Mouse (Mus musculus): Measurements from ENCODE around the gene Sirt3. TPM values are rescaled to one million over a fixed set of nuclear protein-coding genes. Genes with fewer than 3 reads are reported as not detected.

Gene Sirt3
- total RNA-seq (2023; ENCODE audit: inconsistent age), result 9.4 to 10.6 TPM (median 9.8 TPM) in 4 replicates

GRCm38 (mm10) chr7:140881696-140882468, at the start of gene Sirt3, which contains the start of gene Psmd13:
TSS of gene Sirt3 (minus strand) at chr7:140882309.
TSS of gene Psmd13 (plus strand) at chr7:140881968.

GRCm38 (mm10) chr7:140920418-140921029, 38.4 kb upstream of the Sirt3 start, which contains the start of gene Nlrp6:
TSS of gene Nlrp6 (plus strand) at chr7:140920902.

GRCm38 (mm10) chr7:140900220-140900619, 18.1 kb upstream of the Sirt3 start, which contains the start of gene Cox8b:
TSS of gene Cox8b (minus strand) at chr7:140900446.

GRCm38 (mm10) chr7:140857550-140858505, 24.3 kb downstream of the Sirt3 start, which contains the start of gene Bet1l:
TSS of gene Bet1l (minus strand) at chr7:140857577.

GRCm38 (mm10) chr7:140856785-140857549, 25.1 kb downstream of the Sirt3 start, which contains the start of gene Ric8a:
TSS of gene Ric8a (plus strand) at chr7:140856957.

GRCm38 (mm10) chr7:140855860-140856784, 26.0 kb downstream of the Sirt3 start, which contains the start of gene Gm45785:
TSS of gene Gm45785 (minus strand) at chr7:140856331.

GRCm38 (mm10) chr7:140847755-140848580, 34.1 kb downstream of the Sirt3 start, which contains the start of gene Odf3:
TSS of gene Odf3 (plus strand) at chr7:140847805.

GRCm38 (mm10) chr7:140844905-140845665, 37.0 kb downstream of the Sirt3 start, which contains the start of gene Scgb1c1:
TSS of gene Scgb1c1 (plus strand) at chr7:140845547.

GRCm38 (mm10) chr7:140834968-140835757, 46.9 kb downstream of the Sirt3 start, which contains the start of gene Urah:
TSS of gene Urah (plus strand) at chr7:140835018.

GRCm38 (mm10) chr7:140821653-140822329, 60.3 kb downstream of the Sirt3 start, which contains the start of gene Zfp941:
TSS of gene Zfp941 (minus strand) at chr7:140822178.

Other genes with a start within 250 kb of the Sirt3 start
- gene Olfr53, start 235.9 kb downstream of the Sirt3 start, total RNA-seq (2023; ENCODE audit: inconsistent age), result not detected in 4 replicates
- gene Olfr539, start 222.4 kb downstream of the Sirt3 start, total RNA-seq (2023; ENCODE audit: inconsistent age), result not detected in 4 replicates
- not detected in 4 replicates for gene Olfr45, start 200.4 kb downstream of the Sirt3 start, total RNA-seq (2023; ENCODE audit: inconsistent age)
- gene Olfr541, start 185.0 kb downstream of the Sirt3 start, total RNA-seq (2023; ENCODE audit: inconsistent age), result not detected in 4 replicates
- gene Cyp2e1, start 118.6 kb downstream of the Sirt3 start, total RNA-seq (2023; ENCODE audit: inconsistent age), result not detected in 4 replicates
- gene Syce1, start 94.5 kb downstream of the Sirt3 start, total RNA-seq (2023; ENCODE audit: inconsistent age), result not detected in 4 replicates
- not detected in 4 replicates for gene Zfp941, start 60.1 kb downstream of the Sirt3 start, total RNA-seq (2023; ENCODE audit: inconsistent age)
- not detected in 4 replicates for gene Urah, start 47.3 kb downstream of the Sirt3 start, total RNA-seq (2023; ENCODE audit: inconsistent age)
- not detected in 4 replicates for gene Scgb1c1, start 36.8 kb downstream of the Sirt3 start, total RNA-seq (2023; ENCODE audit: inconsistent age)
- not detected in 4 replicates for gene Odf3, start 34.5 kb downstream of the Sirt3 start, total RNA-seq (2023; ENCODE audit: inconsistent age)
- gene Gm45785, start 26.0 kb downstream of the Sirt3 start, total RNA-seq (2023; ENCODE audit: inconsistent age), result not detected in 4 replicates
- 89.6 to 105 TPM (median 98.1 TPM) in 4 replicates for gene Ric8a, start 25.4 kb downstream of the Sirt3 start, total RNA-seq (2023; ENCODE audit: inconsistent age)
- gene Bet1l, start 24.7 kb downstream of the Sirt3 start, total RNA-seq (2023; ENCODE audit: inconsistent age), result 19.0 to 24.5 TPM (median 21.9 TPM) in 4 replicates
- 82.3 to 93.8 TPM (median 86.4 TPM) in 4 replicates for gene Psmd13, start 341 bp downstream of the Sirt3 start, total RNA-seq (2023; ENCODE audit: inconsistent age)
- not detected in 4 replicates for gene Cox8b, start 18.1 kb upstream of the Sirt3 start, total RNA-seq (2023; ENCODE audit: inconsistent age)
- not detected in 4 replicates for gene Nlrp6, start 38.6 kb upstream of the Sirt3 start, total RNA-seq (2023; ENCODE audit: inconsistent age)
- 16.3 to 20.3 TPM (median 17.9 TPM) in 4 replicates for gene Pgghg, start 59.1 kb upstream of the Sirt3 start, total RNA-seq (2023; ENCODE audit: inconsistent age)
- not detected in 4 replicates for gene Ifitm5, start 68.0 kb upstream of the Sirt3 start, total RNA-seq (2023; ENCODE audit: inconsistent age)
- gene Gm45717, start 73.6 kb upstream of the Sirt3 start, total RNA-seq (2023; ENCODE audit: inconsistent age), result not detected in 4 replicates
- 8.8 to 13.3 TPM (median 11.4 TPM) in 4 replicates for gene Ifitm2, start 73.7 kb upstream of the Sirt3 start, total RNA-seq (2023; ENCODE audit: inconsistent age)
- 1.0 to 1.5 TPM (median 1.4 TPM) in 4 replicates for gene Ifitm1, start 84.9 kb upstream of the Sirt3 start, total RNA-seq (2023; ENCODE audit: inconsistent age)
- 3.6 to 8.8 TPM (median 6.2 TPM) in 4 replicates for gene Ifitm3, start 128.5 kb upstream of the Sirt3 start, total RNA-seq (2023; ENCODE audit: inconsistent age)
- 0.90 TPM in 1 of 4 replicates, not detected in the others for gene Ifitm6, start 135.6 kb upstream of the Sirt3 start, total RNA-seq (2023; ENCODE audit: inconsistent age)
- not detected in 4 replicates for gene Gm17387, start 146.8 kb upstream of the Sirt3 start, total RNA-seq (2023; ENCODE audit: inconsistent age)
- gene B4galnt4, start 178.8 kb upstream of the Sirt3 start, total RNA-seq (2023; ENCODE audit: inconsistent age), result not detected in 4 replicates
- gene Pkp3, start 195.9 kb upstream of the Sirt3 start, total RNA-seq (2023; ENCODE audit: inconsistent age), result 22.4 to 30.5 TPM (median 27.5 TPM) in 4 replicates
- 35.5 to 39.1 TPM (median 37.6 TPM) in 4 replicates for gene Sigirr, start 218.3 kb upstream of the Sirt3 start, total RNA-seq (2023; ENCODE audit: inconsistent age)
- gene Ano9, start 235.5 kb upstream of the Sirt3 start, total RNA-seq (2023; ENCODE audit: inconsistent age), result not detected in 4 replicates
- 7.8 to 11.5 TPM (median 9.6 TPM) in 4 replicates for gene Ptdss2, start 240.1 kb upstream of the Sirt3 start, total RNA-seq (2023; ENCODE audit: inconsistent age)

Data from B cell, adult (primary cell).